Mouse (Mus musculus) G1E-ER4 (cell line): ENCODE results near the gene Fam241a. TPM values are rescaled to one million over a fixed set of nuclear protein-coding genes. Genes with fewer than 3 reads are reported as not detected.

Experiments used
- GATA1 ChIP-seq: IDR thresholded peaks from one replicate; pipeline ENCODE4 v1.8.0; 2012; ENCODE audit warnings: low read length, inconsistent platforms
- polyA plus RNA-seq: library from polyadenylated mRNA; stranded (reverse); fragments of >175 nt; gene quantifications from 2 replicates; pipeline ENCODE4 v1.2.3, GENCODE M21; 2012

Gene Fam241a
- polyA plus RNA-seq, 1 experiment, result 45.9 TPM

- TF ChIP-seq GATA1, result no peak
These were observed 43.4 kb downstream of the Fam241a start for GRCm38 (mm10) chr3:127852722-127853121.

GRCm38 (mm10) chr3:127850776-127851646 is 45.1 kb downstream of the Fam241a start:
- TF ChIP-seq GATA1, result no peak

GRCm38 (mm10) chr3:127849922-127850321 is 46.2 kb downstream of the Fam241a start:
- TF ChIP-seq GATA1, result no peak

- TF ChIP-seq GATA1, result no peak
These were observed 47.9 kb downstream of the Fam241a start for GRCm38 (mm10) chr3:127848088-127848808.

GRCm38 (mm10) chr3:127843941-127844327 is 52.2 kb downstream of the Fam241a start:
- TF ChIP-seq GATA1, result no peak

- no peak for TF ChIP-seq GATA1
These were observed 52.7 kb downstream of the Fam241a start for GRCm38 (mm10) chr3:127843324-127843940.

- TF ChIP-seq GATA1, result no peak
These were observed 54.2 kb downstream of the Fam241a start for GRCm38 (mm10) chr3:127841926-127842325.

- TF ChIP-seq GATA1, result no peak
These were observed 58.0 kb downstream of the Fam241a start for GRCm38 (mm10) chr3:127837972-127838644.

- TF ChIP-seq GATA1, result no peak
These were observed 58.8 kb downstream of the Fam241a start, which contains the start of gene Ap1ar for GRCm38 (mm10) chr3:127837154-127837865. Gene Ap1ar, minus strand, starts transcription at chr3:127837523.

- TF ChIP-seq GATA1, result no peak
These were observed 59.3 kb downstream of the Fam241a start for GRCm38 (mm10) chr3:127836798-127837153.

- TF ChIP-seq GATA1, result no peak
These were observed 60.5 kb downstream of the Fam241a start for GRCm38 (mm10) chr3:127835594-127835993.

GRCm38 (mm10) chr3:127834040-127834439 is 62.1 kb downstream of the Fam241a start:
- no peak for TF ChIP-seq GATA1

- TF ChIP-seq GATA1, result no peak
These were observed 65.0 kb downstream of the Fam241a start for GRCm38 (mm10) chr3:127831079-127831478.

GRCm38 (mm10) chr3:127830183-127830582 is 65.9 kb downstream of the Fam241a start:
- no peak for TF ChIP-seq GATA1

- no peak for TF ChIP-seq GATA1
These were observed 69.0 kb downstream of the Fam241a start for GRCm38 (mm10) chr3:127827123-127827522.
